Mouse (Mus musculus): ENCODE measurements around the gene Tmod1.

Tmod1 gene

DNA sequence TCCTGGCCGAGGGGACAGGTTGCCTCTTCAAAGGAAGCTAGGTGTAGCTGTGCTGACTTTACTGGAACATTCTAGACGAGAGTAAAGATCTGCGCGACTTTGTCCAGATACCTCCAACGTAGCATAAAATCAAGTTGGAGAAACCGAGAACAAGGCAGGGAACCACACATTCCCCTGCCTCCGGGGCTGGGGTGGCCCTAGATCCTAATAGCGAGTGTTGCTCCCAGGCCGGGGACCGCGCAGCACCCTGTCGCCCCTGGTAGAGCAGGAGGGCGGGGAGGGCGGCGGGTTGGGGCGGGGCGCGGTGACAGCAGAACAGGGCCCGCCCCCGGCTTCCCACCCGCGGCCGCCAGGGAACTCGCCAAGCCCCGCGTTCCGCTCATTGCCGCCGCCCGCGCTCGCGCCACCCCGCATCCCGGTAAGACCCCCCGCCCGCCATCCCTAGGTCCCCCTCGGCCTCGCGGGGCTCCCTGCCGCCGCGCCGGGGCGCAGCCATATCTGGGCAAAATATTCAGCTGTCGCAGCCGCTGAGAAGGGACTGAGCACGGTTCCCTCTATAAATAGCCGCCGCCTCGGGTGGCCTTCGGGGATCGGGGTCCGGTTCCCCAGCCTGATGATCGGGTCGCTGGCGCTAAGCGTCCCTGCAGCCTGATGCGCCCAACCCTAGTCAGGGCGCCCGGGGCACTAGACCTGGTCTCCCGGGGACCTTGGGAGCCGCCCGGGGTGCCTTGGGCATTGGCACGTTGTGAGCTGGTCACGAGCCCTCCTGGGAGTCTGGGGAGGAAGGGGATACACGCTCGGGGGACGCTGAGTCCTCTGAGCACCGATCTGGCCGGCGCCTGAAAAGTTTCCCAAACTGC is at the start of gene Tmod1:
Gene Tmod1 (plus strand): TSS at position 44 of the 860 bp plus-strand sequence.
- peak; percentile 81 for DNase-seq (ENCODE audit: low read depth, low spot score)

DNA sequence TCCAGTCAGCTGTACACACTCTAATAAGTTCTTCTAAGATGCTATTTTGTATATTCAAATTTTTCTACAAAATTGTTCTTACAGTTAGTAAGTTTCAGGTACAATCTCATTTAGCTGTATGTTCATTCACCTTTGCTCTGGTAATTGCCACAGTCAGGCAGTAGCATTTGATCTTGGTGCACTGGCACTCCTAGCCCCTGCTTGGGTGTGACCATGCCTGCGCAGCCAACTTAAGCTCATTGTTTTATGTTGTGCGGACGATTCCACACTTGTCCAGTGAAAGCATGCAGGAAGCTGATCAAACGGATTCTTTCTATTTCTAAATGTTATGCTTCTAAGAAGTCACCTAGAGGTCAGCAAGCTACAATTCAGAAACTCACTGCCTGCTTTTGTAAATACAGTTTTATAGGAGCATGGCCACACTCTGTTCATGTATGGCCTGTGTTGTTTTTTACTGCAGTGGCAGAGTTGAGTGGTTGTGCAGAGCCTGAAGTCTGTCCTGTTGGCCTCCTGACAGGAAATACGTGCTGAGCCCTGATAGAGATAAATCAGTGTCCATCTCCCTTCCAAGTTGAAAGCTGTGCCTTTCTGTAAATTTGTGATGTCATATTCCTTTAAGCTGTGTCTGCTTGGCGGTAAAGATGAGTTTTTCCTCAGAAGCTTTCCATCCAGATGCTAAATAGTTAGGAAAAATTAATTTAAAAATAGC is 48.2 kb upstream of the Tmod1 start:
- DNase-seq (ENCODE audit: low read depth, low spot score), result no peak

DNA sequence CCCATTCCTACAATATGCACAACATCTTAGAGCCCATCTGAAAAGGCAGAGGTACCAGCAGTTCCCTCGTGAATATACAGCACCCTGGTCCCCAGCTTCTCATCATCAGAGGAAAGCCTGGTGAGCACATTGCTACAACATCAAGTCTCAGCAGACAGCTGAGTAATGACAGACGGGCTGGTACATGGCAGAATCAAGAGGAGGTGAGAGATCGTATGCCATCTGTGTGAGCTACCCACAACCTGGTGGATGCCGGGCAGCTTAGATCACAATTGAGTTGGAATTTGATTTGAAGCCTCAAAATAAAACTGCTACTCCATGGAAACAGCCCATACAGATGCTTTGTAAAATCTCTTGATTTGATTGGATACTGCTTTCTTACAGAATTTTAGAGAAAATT is 40.2 kb upstream of the Tmod1 start:
- DNase-seq (ENCODE audit: low read depth, low spot score), result peak; percentile 70

DNA sequence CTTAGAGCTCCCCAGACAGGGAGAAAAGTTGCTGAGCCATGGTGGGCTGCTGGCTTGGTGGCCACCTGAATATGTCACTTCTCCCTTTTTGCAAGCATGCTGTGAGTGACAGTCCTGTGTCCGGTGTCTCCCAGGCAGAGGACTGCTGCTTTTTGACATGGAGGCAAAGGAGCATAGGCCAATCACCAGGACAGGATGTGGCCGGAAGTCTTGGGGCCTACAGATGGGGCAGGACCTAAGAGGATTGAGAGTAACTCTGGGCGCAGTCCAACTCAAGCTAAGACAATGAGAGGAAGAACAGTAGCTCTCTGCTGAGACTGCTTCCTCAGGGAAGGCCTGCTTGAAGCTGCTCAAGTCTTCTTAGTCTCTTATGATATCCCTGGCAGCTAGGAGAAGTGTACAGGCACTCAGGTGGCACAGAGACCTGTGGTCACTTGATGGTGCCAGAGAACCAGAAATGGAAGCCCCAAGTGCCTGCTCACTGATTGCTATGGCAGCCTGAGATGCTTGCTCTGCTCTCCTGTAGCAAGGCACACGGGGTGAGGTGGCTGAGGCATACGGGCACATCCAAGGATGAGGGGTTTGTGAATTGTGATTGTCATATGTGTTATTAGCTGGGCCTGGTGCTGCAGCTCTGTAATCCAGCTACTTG is 30.5 kb upstream of the Tmod1 start:
- DNase-seq (ENCODE audit: low read depth, low spot score), result no peak

DNA sequence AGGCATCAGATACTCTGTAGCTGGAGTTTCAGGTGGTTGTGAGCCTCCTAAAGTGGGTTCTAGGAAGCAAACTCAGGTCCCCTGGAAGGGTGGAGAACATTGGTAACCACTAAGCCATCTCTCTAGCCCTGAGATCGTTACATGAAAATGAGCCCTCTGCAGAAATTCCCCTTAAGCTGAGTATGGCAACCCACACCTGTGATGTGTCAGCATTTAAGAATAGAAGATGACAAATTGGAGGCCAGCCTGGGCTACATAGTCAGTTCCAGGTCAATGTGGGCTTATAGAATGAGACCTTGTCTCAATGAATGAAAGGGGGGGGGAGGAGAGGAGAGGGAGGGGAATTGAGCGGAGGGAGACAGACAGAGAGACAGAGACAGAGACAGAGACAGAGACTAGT is 27.0 kb upstream of the Tmod1 start:
- DNase-seq (ENCODE audit: low read depth, low spot score), result no peak

DNA sequence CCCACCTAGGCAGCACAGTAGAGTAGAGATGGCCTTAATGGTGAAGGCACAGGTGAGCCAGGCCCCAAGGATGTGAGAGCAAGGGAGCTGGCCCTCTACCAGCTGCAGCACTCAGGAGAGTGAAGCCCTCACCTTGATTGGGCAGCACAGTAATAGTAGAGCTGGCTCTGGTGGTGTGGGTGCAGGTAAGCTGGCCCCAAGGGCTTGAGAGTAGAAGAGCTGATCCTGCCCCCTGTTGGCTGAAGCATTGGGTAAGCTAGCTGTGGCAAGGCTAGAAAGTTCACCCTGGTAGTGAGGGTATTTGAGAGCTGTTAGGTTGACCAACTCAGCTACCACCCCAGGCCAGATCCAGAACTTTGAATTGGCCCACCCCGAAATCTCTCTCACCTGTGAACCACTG is 23.1 kb upstream of the Tmod1 start:
- no peak for DNase-seq (ENCODE audit: low read depth, low spot score)

DNA sequence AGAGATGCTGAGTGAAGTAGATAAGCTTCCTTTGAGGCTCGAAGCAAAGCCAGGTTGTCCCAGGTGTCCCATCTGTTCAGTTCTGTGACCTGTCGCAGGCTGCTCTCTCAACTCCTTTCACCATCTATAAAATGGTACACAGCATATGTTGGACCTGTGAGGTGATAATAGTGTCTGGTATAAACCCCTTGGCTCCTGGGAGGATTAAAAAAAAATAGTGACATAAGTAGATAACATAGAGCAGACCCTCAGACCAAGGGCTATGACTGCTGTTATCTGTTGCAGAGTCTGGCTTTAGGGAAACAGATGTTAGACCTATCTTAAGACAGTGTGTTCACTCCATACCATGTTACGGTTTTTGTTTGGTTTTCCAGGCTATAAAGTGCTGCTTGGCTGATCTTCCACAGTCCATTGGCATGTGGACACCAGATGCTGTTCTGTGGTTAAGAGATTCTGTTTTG is 15.7 kb upstream of the Tmod1 start:
- DNase-seq (ENCODE audit: low read depth, low spot score), result peak; percentile 66

DNA sequence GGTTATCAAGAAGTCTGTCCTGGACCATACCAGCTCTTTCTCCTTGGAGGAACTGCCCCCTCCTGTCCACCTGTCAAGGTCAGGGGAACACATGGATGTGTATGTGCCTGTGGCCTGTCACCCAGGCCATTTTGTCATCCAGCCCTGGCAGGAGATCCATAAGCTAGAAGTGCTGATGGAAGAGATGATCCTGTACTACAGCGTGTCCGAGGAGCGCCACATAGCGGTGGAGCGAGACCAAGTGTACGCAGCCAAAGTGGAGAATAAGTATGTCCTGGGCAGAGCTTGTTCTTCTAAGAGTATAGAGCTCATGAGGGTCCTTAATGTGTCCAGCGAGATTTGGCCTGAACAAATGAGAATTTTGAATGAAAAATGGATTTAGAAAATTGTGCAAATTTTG is 12.8 kb upstream of the Tmod1 start:
- DNase-seq (ENCODE audit: low read depth, low spot score), result peak; percentile 55

DNA sequence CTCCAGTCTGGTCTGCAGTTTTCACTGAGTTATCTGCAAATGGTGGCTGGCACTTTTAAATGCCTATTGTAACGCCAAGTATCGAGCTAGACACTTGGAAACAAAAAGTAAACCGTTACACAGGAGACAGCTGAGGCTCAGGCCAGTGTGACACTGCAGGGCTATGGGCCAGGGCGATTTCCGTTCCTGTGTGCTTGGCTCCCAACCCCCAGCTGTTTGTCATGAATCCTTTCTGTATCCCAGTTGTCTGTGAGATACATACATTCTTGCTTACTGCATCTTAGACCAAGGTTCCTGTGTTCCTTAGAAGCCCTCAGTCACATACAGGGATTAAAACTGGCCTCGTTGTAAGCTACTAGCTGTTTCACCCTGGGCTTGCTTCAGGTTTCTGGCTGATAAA is 10.5 kb upstream of the Tmod1 start:
- DNase-seq (ENCODE audit: low read depth, low spot score), result no peak

DNA sequence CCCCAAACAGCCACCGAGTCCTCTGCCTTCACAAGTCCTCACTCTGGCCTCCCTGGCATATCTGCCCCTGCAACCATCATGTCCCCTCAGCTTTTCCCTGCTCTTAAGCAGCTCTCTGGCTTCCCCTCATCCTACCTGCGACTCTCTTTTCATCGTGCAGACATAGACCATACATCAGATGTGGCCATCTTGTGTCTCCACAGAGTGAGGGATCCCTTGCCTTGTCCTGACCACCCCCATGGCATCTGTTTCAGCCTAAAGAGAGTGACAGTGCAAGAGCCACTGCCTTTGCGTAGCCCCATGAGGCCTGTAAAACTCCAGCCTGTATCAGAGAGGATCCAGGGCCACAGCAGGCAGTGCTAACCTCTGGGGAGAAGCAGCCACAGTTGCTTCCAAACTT is 10.0 kb upstream of the Tmod1 start:
- no peak for DNase-seq (ENCODE audit: low read depth, low spot score)

DNA sequence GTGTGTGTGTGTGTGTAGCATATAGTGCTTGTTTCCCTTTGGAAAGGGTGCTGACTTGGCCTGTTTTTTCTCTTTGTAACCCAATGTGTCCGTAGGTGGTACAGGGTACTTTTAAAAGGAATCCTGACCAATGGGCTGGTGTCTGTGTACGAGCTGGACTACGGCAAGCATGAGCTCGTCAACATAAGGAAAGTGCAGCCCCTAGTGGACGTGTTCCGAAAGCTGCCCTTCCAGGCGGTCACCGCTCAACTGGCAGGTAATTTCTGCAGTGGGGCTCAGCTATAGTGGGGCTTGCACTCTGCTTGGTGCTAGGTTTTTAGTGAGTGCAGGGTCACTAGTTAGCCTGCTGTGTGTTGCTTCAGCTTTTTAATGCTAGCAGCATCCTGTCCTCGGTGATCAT is 9.2 kb upstream of the Tmod1 start:
- peak; percentile 33 for DNase-seq (ENCODE audit: low read depth, low spot score)

DNA sequence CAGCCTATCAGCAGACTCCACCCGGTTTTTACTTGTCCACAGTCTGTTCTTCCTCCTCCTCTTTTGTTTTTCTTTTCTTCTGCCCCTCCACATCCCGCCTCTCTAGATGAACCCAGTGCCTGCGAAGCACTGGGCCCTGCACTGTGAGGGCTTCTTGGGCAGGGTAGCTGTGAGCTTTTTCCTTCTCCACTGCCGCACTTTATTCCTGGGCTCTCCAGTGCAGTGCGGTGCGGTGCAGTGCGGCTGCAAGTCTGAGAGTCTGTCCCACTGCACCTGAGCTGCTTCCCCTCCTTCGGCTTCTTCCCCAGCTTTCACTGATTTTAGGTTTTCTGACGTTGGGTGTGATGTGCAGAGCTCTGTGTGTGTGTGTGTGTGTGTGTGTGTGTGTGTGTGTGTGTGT is 6.3 kb upstream of the Tmod1 start:
- no peak for DNase-seq (ENCODE audit: low read depth, low spot score)

DNA sequence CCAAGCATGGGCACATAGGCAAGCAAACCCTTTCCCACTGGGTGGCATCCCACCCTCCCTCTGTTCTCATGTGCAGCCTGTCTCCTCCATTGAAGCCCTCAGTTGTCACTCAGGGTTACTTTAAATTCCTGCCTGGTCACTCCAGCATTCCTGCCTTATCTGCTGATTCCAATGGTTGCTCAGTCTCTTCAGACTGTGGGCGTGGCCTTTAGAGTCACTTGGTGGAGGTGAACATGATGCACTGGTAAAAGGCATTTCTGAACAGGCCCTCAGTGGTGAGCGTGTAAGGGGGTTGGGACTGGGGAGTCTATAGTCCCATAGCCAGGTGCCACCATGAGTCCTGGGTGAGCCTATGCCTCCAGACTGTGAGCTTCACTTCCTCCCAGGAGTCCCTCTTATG is 5.5 kb upstream of the Tmod1 start:
- DNase-seq (ENCODE audit: low read depth, low spot score), result no peak

DNA sequence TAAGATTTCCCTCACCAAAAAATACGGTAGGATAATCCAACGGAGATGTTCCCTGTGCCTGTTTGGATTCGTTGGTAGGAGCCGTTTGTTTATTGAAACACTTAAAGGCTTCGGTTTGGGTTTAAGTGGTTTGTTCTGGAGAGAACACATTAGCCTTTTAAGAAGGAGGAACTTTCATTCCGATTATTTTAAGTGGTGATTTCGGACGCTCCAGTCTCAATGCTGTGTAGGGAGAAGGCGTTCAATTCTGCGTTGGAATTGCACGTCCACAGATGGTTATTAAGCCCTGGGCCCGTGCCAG is 194 bp upstream of the Tmod1 start:
- DNase-seq (ENCODE audit: low read depth, low spot score), result peak; percentile 75

DNA sequence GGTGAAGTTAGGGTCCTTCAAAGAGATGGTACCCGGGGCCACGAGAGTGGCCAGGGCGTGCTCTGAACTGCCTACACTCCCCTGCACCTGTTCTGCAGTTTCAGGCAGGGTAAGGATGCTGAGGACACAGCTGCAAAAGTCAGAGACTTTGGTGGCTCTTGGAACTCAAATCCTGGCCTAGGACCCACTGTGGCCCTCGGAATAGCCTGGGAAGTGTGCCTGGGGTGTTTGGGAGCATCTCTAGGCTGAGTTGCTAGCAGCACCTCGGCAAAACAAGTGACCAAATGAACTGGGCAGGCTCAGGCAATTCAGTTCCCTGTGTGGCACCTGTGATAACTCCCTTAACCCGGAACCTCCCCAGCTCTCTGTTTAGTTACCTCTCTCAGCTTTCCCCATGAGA is 1.2 kb downstream of the Tmod1 start:
- DNase-seq (ENCODE audit: low read depth, low spot score), result peak; percentile 33

DNA sequence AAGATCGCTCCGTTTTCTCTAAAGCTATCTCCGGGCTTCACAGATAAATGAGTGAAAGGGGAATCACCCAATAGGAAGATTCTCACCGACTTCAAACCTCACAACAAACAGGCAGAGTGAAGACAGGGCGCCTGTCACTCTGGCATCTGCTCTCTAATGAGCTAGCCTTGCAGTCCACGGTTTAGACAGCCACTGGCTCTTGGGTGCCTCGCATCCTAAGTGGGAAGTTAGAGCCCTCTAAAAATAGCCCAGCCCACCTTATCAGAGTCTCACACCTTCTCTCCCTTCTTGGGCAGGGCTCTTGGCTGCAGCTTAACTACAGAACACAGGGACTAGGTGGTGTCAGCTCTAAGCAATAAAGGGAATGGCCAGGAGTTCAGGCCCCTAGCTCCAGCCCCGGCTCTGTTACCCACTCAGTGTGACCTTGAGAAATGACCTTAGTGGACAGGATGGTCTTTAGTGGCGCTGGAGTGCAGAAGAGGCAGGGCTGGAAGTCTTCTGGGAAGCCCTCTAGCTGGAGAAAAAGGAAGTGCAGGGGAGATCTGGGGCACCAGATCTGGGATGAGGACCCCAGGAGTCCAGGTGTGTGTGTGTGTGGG is 2.0 kb downstream of the Tmod1 start:
- peak; percentile 87 for DNase-seq (ENCODE audit: low read depth, low spot score)

DNA sequence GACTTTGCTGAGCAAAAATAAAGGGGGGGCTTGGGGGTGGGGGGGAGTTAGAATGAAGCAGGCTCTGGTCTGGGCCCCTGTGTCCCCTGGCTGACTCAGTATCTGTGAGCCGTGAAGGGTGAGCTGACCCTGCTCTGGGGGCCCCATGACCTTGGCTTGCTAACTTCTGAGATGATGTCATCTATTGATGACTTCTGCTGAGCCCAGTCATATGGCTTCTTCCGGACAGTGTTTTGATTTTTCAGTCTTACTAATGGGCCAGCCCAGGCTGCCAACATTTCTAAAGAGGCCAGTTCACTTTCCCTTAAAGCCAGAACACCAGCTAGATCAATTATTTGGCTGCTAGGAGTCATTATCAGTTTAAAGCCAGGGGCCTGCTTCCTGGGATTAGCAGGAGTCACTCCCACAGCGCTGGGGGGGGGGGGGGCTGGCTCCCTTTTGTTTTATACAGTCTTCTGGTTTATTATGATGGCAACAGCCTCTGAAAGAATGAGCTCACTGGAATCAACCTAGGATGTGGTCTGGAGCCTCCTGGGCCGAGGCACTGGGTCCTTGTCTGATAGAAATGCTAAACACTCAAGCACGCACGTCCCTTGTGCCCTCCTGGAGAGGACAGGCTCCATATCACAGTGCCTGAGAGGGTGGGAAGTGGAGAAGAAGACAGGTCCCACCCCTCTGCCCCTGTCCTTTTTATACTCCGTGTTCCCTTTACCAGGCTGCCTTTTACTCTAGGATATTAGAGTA is 3.2 kb downstream of the Tmod1 start:
- DNase-seq (ENCODE audit: low read depth, low spot score), result no peak

DNA sequence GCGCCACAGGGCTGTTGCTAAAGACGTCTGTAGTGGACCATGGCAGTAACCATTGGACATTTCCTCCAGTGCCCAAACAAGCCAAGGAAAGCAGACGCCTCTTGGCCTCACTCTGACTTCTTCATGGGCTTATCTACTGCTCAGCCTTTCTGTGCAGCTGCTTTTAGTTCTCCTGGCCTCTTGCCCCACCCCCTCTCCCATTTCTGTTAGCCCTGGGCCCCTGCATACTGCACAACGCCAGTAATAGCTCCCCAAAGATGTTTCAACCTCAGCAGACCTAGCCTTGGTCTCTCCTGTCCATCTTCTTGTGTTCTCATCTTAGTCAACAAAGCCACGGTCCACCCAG is 3.7 kb downstream of the Tmod1 start:
- no peak for DNase-seq (ENCODE audit: low read depth, low spot score)

DNA sequence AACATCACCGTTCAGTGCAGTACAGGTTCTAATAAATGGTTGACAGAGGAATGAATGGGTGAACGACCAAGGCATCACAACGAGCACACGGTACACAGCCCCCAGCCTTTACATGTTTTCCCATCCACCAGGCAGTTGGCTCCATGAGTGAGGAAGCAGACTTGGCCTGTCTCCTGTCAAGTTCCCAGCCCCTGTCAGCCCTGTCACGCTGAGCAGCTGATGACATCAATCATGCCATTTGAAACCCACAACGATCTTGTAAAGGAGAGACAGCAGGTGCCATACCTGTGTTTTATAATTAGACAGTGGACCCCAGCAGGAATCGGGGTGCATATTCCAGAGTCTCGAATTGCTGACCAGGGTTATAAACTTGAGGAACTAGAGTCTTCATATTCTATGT is 4.6 kb downstream of the Tmod1 start:
- DNase-seq (ENCODE audit: low read depth, low spot score), result no peak

DNA sequence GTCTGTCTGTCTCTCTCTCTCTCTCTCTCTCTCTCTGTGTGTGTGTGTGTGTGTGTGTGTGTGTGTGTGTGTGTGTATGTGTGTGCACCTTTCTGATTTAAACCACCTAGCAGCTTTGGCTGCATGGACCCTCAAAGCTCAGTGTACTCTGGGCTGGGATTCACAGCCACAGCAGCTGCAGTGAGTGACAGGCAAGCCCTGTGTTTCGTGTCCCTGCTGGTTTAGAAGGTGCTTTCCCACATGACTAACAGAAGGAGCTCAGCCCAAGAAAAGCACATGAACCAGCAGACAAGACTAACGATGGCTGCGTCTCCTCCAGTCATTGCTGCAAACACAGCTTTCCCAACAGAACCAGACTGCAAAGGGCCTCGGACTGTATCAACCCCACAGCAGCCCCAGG is 9.2 kb downstream of the Tmod1 start:
- DNase-seq (ENCODE audit: low read depth, low spot score), result peak; percentile 61

DNA sequence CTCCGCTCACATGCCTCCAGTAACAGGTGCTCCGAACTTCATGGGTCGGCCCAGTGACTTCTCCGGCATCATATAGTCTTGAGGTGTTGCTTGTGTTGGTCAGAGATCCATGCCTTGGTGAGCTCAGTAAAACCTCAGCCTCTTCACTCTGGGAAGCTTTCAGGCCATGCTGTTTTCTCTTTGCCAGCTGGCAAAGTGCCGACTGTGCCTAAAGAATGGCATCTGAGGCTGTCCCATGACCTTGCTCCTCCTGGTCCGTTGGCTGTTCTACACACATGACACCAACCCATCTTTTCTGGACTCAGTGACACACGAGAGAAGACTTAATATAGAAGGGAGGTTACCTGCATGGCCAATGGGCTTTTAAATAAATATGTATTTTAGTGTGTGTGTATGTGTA is 9.7 kb downstream of the Tmod1 start:
- no peak for DNase-seq (ENCODE audit: low read depth, low spot score)

All from brain, adult 2 months (tissue).